Mouse (Mus musculus): ENCODE measurements around the gene Myzap. TPM values are rescaled to one million over a fixed set of nuclear protein-coding genes. Genes with fewer than 3 reads are reported as not detected.
A peak's percentile ranks its signal among the peaks of the same experiment; 100 is the strongest.

The Myzap gene
- polyA plus RNA-seq, 1 experiment from 2014 or later: 1.9 TPM

DNA sequence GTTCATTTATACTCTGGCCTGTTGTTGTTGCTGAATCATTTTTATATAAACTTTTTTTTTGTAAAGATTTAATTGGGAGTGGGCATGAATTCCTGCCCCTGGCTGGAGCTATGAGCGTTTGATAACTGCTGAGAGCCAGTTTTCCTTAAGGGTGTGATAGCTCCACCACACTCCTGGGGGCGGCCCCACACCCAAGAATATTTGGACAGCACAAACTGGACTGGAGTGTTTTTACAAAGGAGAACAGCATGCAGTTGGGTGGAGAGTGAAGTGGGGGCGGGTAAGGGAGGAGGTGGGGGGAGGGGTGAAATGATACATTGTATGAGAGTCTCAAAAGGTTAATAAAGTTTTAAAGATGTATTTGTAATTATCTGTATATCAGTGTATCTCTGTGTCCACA, 24.8 kb downstream of the Myzap start:
- 69% methylated on average over 3 of the region's 3 CpGs for WGBS

DNA sequence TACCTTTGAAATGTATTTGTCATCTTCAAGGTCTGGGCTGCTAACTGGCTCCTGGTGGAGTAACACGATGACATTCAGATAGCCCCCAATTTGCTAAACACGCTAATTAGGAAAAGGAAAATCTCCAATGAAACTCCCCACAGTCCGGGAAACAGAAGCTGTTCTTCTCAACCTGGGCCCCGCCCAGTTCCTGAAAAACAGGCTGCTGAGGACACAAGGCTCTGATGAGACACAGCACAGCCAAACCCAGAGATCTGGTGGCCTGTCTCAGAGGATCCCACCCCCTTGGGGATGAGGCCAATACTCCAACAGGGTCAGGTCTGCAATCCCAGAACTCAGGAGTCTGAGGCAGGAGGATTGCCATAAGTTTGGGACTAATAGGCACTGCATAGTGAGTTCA, 25.4 kb downstream of the Myzap start:
- Histone ChIP-seq H3K4me2 (ENCODE audit: low read length) (no peak overlapping the region), H3K4me1 (ENCODE audit: control insufficient read depth, insufficient read depth, low read depth, low read length) (no peaks in the 10 kb centered on the region), H3K4me3 (ENCODE audit: low read length) (no peak overlapping the region), H3K9ac (ENCODE audit: low read depth, low read length) (no peak overlapping the region), H3K27me3 (replicated peaks; ENCODE audit: control insufficient read depth, insufficient read depth, low read length) (no peaks in the 10 kb centered on the region), H3K36me3 (ENCODE audit: control insufficient read depth, insufficient read depth, low read length) (no peaks in the 10 kb centered on the region), H3K27ac (ENCODE audit: low read depth, low read length) (no peak overlapping the region), H3K9me3 (ENCODE audit: control insufficient read depth, low read length) (no peaks in the 10 kb centered on the region)
- WGBS: 63% methylated on average over 4 of the region's 4 CpGs
- ATAC-seq: no peak

More for the DNA sequence above, 24.8 kb downstream of the Myzap start:
- Histone ChIP-seq H3K4me1 (ENCODE audit: control insufficient read depth, insufficient read depth, low read depth, low read length) (no peaks in the 10 kb centered on the region), H3K9me3 (ENCODE audit: control insufficient read depth, low read length) (no peaks in the 10 kb centered on the region), H3K4me2 (ENCODE audit: low read length) (no peak overlapping the region), H3K4me3 (ENCODE audit: low read length) (no peak overlapping the region), H3K9ac (ENCODE audit: low read depth, low read length) (no peak overlapping the region), H3K27me3 (replicated peaks; ENCODE audit: control insufficient read depth, insufficient read depth, low read length) (no peaks in the 10 kb centered on the region), H3K27ac (ENCODE audit: low read depth, low read length) (no peak overlapping the region), H3K36me3 (ENCODE audit: control insufficient read depth, insufficient read depth, low read length) (no peaks in the 10 kb centered on the region)
- no peak for ATAC-seq

DNA sequence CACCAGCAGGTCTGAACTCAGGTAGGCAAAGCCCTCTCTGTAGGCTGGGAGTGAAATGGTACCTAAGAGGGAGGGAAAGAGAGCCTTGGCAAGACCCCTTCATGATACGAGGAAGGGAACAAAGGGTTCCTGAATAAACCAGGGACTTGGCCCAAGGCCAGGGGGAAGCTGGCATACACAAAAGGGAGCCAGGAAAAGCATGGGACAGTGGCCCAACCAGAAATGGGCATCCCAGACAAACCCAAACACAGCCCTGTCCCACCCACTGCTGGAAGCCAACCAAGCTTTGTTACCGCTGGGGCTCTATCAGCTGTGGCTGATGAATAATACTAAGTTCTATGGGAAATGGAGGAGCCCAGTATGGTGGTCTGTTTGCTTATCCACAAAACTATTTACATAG, 34.4 kb downstream of the Myzap start:
- WGBS: 63% methylated on average over 2 of the region's 2 CpGs
- H3K4me2 ChIP-seq (ENCODE audit: low read length): no peak overlapping the region
- H3K27me3 ChIP-seq (replicated peaks; ENCODE audit: control insufficient read depth, insufficient read depth, low read length): no peaks in the 10 kb centered on the region
- H3K9me3 ChIP-seq (ENCODE audit: control insufficient read depth, low read length): no peaks in the 10 kb centered on the region
- H3K4me1 ChIP-seq (ENCODE audit: control insufficient read depth, insufficient read depth, low read depth, low read length): no peaks in the 10 kb centered on the region
- H3K9ac ChIP-seq (ENCODE audit: low read depth, low read length): no peak overlapping the region
- no peak overlapping the region for H3K27ac ChIP-seq (ENCODE audit: low read depth, low read length)
- H3K36me3 ChIP-seq (ENCODE audit: control insufficient read depth, insufficient read depth, low read length): no peaks in the 10 kb centered on the region
- H3K4me3 ChIP-seq (ENCODE audit: low read length): no peak overlapping the region
- no peak for ATAC-seq

DNA sequence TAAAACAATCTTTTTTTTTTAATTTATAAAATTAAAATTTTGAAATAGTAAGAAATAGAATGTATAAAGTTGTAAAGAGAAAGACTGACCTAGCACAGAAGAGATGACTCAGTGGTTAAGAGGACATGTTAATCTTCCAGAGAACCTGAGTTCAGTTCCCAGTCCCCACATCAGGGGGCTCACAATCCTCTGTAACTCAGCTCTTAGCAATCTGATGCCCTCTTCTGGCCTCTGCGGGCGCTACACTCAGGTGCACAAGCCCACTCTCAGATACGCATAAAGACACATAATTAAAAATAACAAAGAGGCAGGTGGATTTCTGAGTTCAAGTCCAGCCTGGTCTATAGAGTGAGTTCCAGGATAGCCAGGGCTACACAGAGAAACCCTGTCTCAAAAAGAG, 38.2 kb downstream of the Myzap start:
- H3K9ac ChIP-seq (ENCODE audit: low read depth, low read length): no peak overlapping the region
- H3K27ac ChIP-seq (ENCODE audit: low read depth, low read length): no peak overlapping the region
- no peaks in the 10 kb centered on the region for H3K36me3 ChIP-seq (ENCODE audit: control insufficient read depth, insufficient read depth, low read length)
- no peaks in the 10 kb centered on the region for H3K27me3 ChIP-seq (replicated peaks; ENCODE audit: control insufficient read depth, insufficient read depth, low read length)
- no peaks in the 10 kb centered on the region for H3K4me1 ChIP-seq (ENCODE audit: control insufficient read depth, insufficient read depth, low read depth, low read length)
- no peak overlapping the region for H3K4me3 ChIP-seq (ENCODE audit: low read length)
- WGBS: 98% methylated on average over 3 of the region's 3 CpGs
- H3K9me3 ChIP-seq (ENCODE audit: control insufficient read depth, low read length): no peaks in the 10 kb centered on the region
- no peak overlapping the region for H3K4me2 ChIP-seq (ENCODE audit: low read length)
- no peak for ATAC-seq

DNA sequence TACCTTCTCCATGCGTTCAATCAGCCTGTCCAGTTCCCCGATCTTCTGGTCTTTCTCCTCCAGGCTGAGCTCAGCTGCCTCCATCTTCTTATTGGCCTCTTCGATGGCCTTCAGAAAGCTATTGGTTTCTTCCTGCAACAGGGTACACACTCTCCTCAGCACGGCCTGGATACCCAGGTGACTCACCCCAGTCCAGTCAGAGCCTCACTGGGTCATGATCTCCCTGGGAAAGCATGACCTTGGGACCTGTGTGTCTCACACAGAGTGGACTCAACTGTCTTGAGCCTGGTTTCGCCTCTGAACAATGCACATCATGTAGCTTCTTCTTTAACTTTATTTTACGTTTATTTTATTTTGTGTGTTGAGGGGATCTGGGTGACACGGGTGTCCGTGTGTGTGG, 42.0 kb downstream of the Myzap start:
- WGBS: 97% methylated on average over 8 of the region's 8 CpGs
- no peaks in the 10 kb centered on the region for H3K27me3 ChIP-seq (replicated peaks; ENCODE audit: control insufficient read depth, insufficient read depth, low read length)

DNA sequence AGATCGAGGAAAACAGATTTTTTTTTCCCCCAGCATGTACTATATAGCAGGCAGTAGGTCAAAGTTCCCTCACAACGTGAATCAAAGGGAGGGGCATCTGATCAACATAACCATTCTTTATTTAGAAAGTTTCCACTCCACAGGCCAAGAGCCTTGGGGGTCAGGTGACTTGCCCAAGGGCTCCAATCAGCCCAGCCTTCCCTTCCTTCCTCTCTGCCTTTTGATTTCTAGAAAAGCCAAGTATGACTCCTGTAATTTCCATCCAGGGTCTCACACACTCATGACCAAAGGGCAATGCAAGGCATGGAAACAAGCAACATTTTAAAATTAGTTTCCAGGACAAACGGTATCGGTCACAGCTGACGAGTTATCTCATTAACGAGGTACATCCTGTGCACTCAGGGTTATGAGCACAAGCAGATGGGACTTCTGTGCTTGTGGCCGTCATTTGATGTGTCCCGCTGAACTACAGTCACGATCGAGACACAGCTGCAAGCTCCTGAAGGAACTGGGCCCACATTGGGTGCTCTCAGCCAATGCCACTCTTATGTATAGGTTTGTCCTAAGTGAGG, 44.4 kb downstream of the Myzap start:
- H3K27ac ChIP-seq (ENCODE audit: low read depth, low read length): no peak overlapping the region

More for the DNA sequence above, 42.0 kb downstream of the Myzap start:
- Histone ChIP-seq H3K4me2 (ENCODE audit: low read length) (no peak overlapping the region), H3K4me1 (ENCODE audit: control insufficient read depth, insufficient read depth, low read depth, low read length) (no peaks in the 10 kb centered on the region), H3K9me3 (ENCODE audit: control insufficient read depth, low read length) (no peaks in the 10 kb centered on the region), H3K27ac (ENCODE audit: low read depth, low read length) (no peak overlapping the region), H3K36me3 (ENCODE audit: control insufficient read depth, insufficient read depth, low read length) (no peaks in the 10 kb centered on the region), H3K4me3 (ENCODE audit: low read length) (no peak overlapping the region), H3K9ac (ENCODE audit: low read depth, low read length) (no peak overlapping the region)
- no peak for ATAC-seq

DNA sequence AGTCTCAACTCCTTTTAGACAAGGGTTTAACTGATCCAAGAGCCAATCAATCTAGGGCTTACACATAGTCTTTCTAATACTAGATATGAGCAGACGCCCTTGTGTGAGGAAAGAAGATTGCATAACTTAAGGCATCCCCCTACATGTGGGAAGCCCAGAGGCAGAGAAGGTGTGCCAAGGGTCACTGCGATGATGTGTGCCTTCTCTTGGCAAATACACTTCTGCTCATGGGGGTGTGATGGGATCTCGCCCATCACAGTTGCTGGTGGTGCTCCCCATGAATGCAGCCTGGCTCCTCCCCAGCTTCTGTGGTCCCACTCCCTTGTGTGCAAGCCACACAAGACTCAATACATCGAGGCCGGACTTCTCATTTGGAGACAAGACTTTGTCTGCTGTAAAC, 47.3 kb downstream of the Myzap start:
- peaks cover 3% of the 10 kb centered on the region; the same call in 1 of the 2 replicates for H3K4me1 ChIP-seq (ENCODE audit: control insufficient read depth, insufficient read depth, low read depth, low read length)
- no peak overlapping the region for H3K27ac ChIP-seq (ENCODE audit: low read depth, low read length)
- WGBS: 88% methylated on average over 5 of the region's 5 CpGs
- no peaks in the 10 kb centered on the region for H3K9me3 ChIP-seq (ENCODE audit: control insufficient read depth, low read length)
- no peak overlapping the region for H3K9ac ChIP-seq (ENCODE audit: low read depth, low read length)
- H3K27me3 ChIP-seq (replicated peaks; ENCODE audit: control insufficient read depth, insufficient read depth, low read length): no peaks in the 10 kb centered on the region
- H3K4me2 ChIP-seq (ENCODE audit: low read length): no peak overlapping the region
- H3K36me3 ChIP-seq (ENCODE audit: control insufficient read depth, insufficient read depth, low read length): no peaks in the 10 kb centered on the region
- no peak overlapping the region for H3K4me3 ChIP-seq (ENCODE audit: low read length)
- no peak for ATAC-seq

More for the DNA sequence above, 44.4 kb downstream of the Myzap start:
- H3K4me3 ChIP-seq (ENCODE audit: low read length): no peak overlapping the region
- 73% methylated on average over 10 of the region's 10 CpGs for WGBS
- H3K27me3 ChIP-seq (replicated peaks; ENCODE audit: control insufficient read depth, insufficient read depth, low read length): no peaks in the 10 kb centered on the region
- ATAC-seq: no peak
- no peak overlapping the region for H3K9ac ChIP-seq (ENCODE audit: low read depth, low read length)
- peaks cover 3% of the 10 kb centered on the region; the same call in 1 of the 2 replicates for H3K4me1 ChIP-seq (ENCODE audit: control insufficient read depth, insufficient read depth, low read depth, low read length)
- H3K9me3 ChIP-seq (ENCODE audit: control insufficient read depth, low read length): no peaks in the 10 kb centered on the region
- H3K36me3 ChIP-seq (ENCODE audit: control insufficient read depth, insufficient read depth, low read length): no peaks in the 10 kb centered on the region
- H3K4me2 ChIP-seq (ENCODE audit: low read length): no peak overlapping the region

DNA sequence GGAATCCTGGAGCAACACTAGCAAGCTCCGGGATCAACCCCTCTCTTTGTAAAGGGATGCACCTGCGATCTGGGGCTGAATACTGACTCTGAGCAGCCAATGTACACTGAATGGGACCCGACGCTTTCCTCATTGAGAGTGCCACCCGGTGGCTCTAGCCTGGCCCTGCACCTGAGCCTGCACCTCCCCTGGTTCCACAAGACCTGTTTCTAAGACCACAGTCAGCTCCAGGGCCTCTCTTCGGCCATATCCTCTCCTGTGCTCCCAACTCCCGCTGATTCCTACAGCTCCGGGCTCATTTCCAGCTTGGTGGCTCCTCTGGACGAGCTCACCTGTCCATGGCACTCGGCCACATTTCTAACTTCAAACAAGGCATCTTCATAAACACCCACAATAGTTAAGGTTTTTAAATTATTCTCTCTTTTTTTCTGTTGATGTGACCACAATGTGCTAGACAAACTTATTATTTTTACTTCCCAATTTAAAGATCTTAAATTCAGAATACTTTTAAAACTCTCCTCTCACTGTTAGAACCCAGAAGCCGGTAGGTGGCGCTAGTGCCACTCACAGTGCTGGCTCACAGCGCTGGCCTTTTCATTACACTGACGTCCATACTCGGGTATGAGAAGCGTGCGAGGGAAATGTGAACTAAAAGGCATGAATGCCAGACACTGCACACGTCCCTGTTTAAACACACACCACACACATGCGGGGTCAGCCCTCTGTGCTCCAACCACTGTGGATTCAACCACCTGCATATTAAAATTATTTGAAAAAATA, 48.5 kb downstream of the Myzap start:
- no peak overlapping the region for H3K4me2 ChIP-seq (ENCODE audit: low read length)
- WGBS: 18% methylated on average over 19 of the region's 19 CpGs
- no peaks in the 10 kb centered on the region for H3K36me3 ChIP-seq (ENCODE audit: control insufficient read depth, insufficient read depth, low read length)
- peak; percentile 84 for ATAC-seq
- no peak overlapping the region for H3K4me3 ChIP-seq (ENCODE audit: low read length)
- no peak overlapping the region for H3K27ac ChIP-seq (ENCODE audit: low read depth, low read length)
- H3K9me3 ChIP-seq (ENCODE audit: control insufficient read depth, low read length): no peaks in the 10 kb centered on the region
- H3K4me1 ChIP-seq (ENCODE audit: control insufficient read depth, insufficient read depth, low read depth, low read length): peaks cover 3% of the 10 kb centered on the region; the same call in 1 of the 2 replicates
- no peaks in the 10 kb centered on the region for H3K27me3 ChIP-seq (replicated peaks; ENCODE audit: control insufficient read depth, insufficient read depth, low read length)
- no peak overlapping the region for H3K9ac ChIP-seq (ENCODE audit: low read depth, low read length)

DNA sequence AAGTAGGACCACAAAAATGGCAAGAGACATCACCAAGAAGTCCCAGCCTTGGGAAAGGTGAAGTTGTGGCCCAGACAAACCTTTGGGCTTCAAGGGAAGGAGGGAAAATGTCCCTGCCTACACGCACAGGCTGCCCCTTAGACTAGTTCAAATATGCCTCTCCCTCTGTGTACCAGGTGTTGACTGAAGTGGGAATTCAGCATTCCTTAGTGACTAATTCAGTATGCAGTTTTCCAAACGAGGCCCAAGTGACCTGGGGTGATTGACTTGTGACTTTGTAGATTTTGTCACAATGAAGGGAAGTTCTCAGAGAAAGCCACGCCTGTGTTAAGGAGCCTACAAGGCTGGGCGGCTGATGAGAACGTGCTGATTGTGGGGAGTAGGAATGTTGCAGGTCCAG, 49.9 kb downstream of the Myzap start:
- Histone ChIP-seq H3K4me1 (ENCODE audit: control insufficient read depth, insufficient read depth, low read depth, low read length) (peaks cover 3% of the 10 kb centered on the region; the same call in 1 of the 2 replicates), H3K27ac (ENCODE audit: low read depth, low read length) (no peak overlapping the region), H3K4me3 (ENCODE audit: low read length) (no peak overlapping the region), H3K27me3 (replicated peaks; ENCODE audit: control insufficient read depth, insufficient read depth, low read length) (no peaks in the 10 kb centered on the region), H3K9me3 (ENCODE audit: control insufficient read depth, low read length) (no peaks in the 10 kb centered on the region), H3K9ac (ENCODE audit: low read depth, low read length) (no peak overlapping the region), H3K4me2 (ENCODE audit: low read length) (no peak overlapping the region), H3K36me3 (ENCODE audit: control insufficient read depth, insufficient read depth, low read length) (no peaks in the 10 kb centered on the region)
- ATAC-seq: no peak
- WGBS: 74% methylated on average over 5 of the region's 5 CpGs

All from hindbrain, embryonic 16.5 days (tissue).